Mouse (Mus musculus) adrenal gland, adult (tissue): ENCODE measurements around the gene Ubl3.

Experiments
- DNase-seq, 2 experiments: peaks; one replicate each; pipeline ENCODE4 v3.0.0; 2022 to 2023; ENCODE audit warnings: low spot score in 1 of 2; ENCODE audit not compliant: inconsistent age in 2 of 2

Gene Ubl3

DNA sequence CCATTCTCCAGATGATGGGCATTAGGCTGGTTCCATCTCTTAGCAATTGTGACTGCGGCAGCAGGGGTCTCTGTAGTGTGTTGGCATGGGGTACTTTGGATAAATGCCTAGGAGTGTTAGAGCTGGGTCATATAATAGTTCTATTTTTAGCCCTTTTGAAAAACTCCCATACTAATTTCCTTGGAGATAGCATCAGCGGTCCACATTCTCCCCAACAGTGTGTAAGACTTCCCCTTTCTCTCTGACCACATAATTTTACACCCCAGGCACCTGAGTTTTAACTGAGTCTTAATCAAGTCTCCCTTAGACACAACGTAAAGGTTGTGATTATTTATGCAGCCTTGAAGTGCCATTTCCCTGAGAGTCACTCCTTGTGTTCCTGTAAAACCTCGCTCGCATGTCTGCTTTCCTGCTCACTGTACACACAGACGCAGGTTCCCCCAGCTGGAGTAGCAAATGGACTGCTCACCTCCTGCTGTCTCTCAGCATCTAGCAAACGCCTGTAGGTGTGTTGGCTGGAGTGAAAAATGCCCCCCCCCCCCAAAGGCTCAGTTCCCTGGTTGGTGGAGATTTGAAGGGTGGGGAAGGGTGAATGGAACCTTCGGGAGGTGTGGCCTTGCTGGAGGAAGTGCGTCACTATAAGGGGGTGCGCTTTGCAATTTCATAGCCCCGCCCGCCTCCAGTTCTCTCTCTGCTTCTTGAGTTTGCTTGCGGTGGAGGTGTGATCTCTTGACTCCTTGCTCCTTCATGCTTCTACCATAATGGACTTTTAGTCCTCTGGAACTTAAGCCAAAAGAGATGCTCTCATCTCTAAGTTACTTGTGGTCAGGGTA, 63.5 kb downstream of the Ubl3 start:
- peak; percentile 43 to 48 for DNase-seq

- DNase-seq: no peak
Observed at GRCm38 (mm10) chr5:148486202-148486601, 66.4 kb downstream of the Ubl3 start.

DNA sequence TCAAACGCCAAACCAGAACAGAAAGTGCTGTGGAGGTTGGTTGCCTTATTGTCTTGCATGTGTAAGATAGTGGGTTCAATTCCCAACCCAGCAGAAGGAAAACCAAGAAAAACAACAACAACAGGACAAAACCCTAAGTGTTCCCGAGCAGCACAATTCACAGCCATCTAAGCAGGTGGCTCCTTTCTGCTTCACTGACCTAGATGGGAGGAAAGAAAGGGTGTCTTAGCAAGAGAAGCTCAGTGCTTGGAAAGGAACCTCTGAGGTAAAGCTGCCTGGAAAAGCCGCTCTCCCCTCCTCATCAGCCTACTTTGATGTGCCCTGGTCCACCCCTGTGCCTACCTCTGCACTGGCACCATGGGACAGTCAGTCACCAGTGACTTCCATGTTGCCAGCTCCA, 70.8 kb downstream of the Ubl3 start:
- no peak for DNase-seq

DNA sequence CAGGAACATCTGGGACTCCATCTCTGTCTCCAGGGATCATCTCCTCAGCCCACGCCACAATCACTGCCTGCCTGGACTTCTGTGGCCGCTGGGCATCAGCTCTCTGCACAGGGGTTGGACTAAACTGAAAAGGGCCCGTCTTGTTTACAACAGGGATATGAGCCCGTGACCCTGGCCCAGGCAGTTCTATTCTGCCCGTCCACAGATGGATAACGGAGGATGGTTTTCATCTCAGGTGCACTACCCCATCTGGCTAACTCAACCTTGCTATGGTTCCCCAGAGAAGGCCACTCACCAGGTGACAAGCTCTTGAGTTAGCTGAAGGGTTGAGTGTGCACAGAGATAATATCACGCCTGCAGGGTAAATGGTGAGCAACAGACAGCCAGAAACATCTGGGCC, 78.2 kb downstream of the Ubl3 start:
- no peak for DNase-seq

DNA sequence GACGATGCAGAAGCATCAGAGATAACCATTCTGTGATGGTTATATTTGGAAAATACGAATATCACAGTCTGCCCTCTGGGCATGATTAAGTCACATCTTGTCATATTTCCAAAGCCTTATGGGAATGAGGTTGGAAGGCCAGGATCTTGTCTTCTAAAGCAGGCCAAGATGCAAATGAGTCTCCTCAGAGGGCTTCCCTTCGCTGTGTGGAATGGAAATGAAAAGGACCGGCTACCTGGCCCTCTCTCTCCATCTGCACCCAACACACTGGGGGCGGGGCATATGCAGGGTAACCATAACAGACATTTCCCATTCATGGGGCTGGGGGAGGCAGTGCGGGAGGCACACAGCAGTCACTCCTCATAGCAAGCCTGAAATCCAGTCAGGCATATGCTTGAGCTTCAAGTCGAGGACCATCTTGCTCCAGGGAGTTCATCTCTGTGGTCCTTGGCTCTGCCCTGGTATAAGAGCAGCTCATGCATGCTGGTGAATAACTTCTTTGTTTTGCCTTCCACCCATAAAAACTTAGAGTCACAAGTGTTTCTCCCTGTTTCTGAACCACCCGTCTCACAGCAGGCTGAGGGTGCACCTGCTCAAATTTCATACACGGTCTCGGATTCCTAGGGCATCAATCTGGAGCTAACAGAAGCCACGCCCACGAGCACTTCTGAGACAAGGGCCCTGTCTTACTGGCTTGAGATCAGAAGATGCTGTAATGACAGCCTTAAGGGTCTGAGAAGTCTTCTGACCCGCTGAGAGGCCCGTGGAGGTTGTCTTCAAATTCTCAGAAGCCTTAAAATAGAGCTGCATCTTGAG, 83.8 kb downstream of the Ubl3 start:
- no peak for DNase-seq

GRCm38 (mm10) chr5:148466933-148467607, 85.5 kb downstream of the Ubl3 start:
- no peak for DNase-seq

GRCm38 (mm10) chr5:148466116-148466515, 86.5 kb downstream of the Ubl3 start:
- DNase-seq: no peak

DNA sequence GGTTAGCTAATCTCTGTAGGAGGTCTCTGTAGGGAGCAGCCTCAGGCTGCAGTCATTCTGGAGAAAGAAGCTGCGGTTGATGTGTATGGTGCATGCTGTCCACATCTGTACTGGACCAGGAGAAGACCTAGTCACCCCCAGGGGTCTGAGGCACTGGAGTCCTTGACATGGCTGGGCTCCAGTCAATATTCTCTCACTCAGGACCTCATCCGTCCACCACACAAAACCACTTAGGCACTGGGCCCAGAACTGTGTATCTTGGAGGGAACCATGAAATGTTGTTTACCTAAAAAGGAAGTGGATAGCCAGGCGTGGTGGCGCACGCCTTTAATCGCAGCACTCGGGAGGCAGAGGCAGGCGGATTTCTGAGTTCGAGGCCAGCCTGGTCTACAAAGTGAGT, 87.5 kb downstream of the Ubl3 start:
- DNase-seq: no peak

DNA sequence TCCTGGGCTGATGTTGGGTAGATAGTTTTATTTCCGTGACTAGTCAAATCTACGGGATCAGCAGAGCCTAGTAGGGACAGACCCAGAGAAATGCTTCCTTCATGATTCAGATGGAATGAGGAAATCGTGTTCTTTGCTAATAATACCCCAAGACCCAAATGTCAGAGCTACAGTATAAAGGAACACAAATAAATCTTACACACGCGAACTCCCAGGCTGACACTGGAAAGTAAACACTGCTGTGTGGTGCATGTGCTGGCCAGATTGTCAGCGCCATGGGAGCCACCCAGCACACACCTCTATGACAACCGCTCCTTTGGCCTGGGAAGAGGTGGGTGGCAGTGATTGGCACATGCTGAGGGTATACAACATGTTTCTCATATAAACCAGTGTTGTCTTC, 88.1 kb downstream of the Ubl3 start:
- no peak for DNase-seq

DNA sequence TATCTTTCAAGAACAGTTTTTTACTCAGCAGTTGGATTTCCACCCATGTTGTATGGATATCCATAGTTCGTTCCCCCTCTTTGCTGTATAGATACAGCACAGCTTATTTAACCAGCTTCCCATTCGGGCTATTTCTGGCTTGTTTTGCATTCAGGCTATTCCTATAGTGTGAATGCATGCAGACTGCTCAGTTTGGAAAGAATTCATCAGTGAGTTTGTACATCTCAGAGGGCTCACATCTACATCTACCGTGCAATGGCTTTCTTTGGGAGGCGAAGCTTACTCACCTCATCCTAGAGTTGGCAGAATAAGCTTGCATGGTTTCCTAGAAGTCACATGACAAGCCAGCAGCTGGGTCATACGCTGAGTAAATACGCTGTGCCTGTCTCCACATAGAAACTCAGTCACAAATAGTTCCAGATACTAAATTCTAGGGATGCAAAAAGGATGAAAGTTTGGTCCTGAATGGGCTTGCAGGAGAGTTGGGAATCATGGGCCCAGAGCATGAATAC, 88.8 kb downstream of the Ubl3 start:
- no peak for DNase-seq
